ENCODE assay signal across 16 mouse cellular contexts in the genomic region with DNA sequence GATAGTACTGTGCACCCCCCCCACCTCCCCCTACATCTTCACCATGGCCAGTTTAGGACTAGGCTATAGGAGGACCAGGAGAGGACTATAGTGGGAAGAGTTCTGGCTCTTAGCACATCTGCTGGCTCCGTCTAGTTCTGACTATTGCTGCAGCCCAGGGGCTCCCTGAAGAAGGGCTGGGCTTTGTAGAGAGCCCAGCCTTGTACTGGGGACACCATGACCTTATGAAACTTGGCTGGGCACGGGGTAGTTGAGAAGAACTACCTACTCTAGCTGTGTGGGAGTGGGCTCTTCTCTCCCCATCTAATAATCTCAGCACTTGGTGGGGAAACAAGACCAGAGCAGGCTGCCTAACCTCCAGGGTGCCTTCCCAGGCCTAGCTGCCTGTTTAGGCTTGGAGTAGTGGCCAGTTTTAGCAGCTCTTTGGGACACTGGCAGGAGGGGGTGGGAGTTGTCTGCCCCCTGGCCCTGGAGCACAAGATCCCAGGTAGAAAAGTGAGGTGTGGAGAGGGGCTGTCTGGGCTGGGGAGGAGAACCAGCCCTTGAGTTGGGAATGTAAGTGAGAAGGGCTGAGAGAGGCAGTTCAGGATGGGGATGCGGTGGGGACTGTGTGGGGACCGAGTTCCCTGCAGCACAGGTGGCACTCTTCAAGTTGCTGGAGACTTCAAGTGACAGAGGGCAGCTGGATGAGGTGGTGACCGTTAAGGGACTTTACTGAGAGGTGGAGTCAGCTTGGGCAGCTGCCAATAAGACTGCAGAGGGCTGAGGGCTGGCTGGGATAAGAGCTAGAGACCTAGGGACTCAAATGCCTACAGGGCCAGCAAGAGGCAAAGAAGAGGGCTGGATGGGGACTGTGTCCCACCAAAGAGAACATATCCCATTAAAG. TPM values are rescaled to one million over a fixed set of nuclear protein-coding genes. Genes with fewer than 3 reads are reported as not detected.
DNase-seq lines count a peak whose midpoint lies in the region; ATAC-seq lines count a peak whose summit lies in the region.
"Had no signal": no experiment of that assay in that cellular context is flagged by ENCODE, and none has a peak within 500 bp of the region (broad histone marks: within the 10 kb centered on the region; RNA-seq: fewer than 3 reads in every experiment).

No protein-coding gene starts in this region.

- H3K27ac ChIP-seq in lung, embryonic 16.5 days (ENCODE audit: low read length): no peak overlapping the region
- H3K27ac ChIP-seq: limb, embryonic 13.5 days had no signal

- WGBS in lung, embryonic 16.5 days: 39% methylated on average over 5 of the region's 5 CpGs

- no peak overlapping the region for H3K4me3 ChIP-seq in lung, embryonic 16.5 days (ENCODE audit: low read length)
- H3K4me3 ChIP-seq: limb, embryonic 13.5 days had no signal

- peak; percentile 43 for ATAC-seq in lung, embryonic 16.5 days (ENCODE audit: low read depth)
- ATAC-seq in megakaryocyte-erythroid progenitor cell, adult 5-6 weeks (replicated peaks; ENCODE audit: low FRiP score, low TSS enrichment, poor library complexity, severe bottlenecking): peak; percentile 60
- ATAC-seq: forebrain, embryonic 16.5 days had no signal

- no peaks in the 10 kb centered on the region for H3K36me3 ChIP-seq in lung, embryonic 16.5 days (ENCODE audit: control insufficient read depth, insufficient read depth, low read length)

- peaks cover 3% of the 10 kb centered on the region; the same call in 1 of the 2 replicates for H3K4me1 ChIP-seq in lung, embryonic 16.5 days (replicated peaks; ENCODE audit: control insufficient read depth, insufficient read depth, low read length)
- H3K4me1 ChIP-seq: limb, embryonic 13.5 days had no signal

- peak; percentile 33 to 44 for DNase-seq in cerebellum, postnatal 14 days
- no peak for DNase-seq in cerebellum, adult 9-10 months
- no peak for DNase-seq in lung, adult 18-20 months
- DNase-seq in heart, postnatal 14 days: peak; percentile 62 to 72
- no peak for DNase-seq in spleen, postnatal 36 days (ENCODE audit: low spot score in 2 of 2)
- DNase-seq in adrenal gland, postnatal 4 days (ENCODE audit: low spot score in 2 of 2): no peak
- DNase-seq: adrenal gland, adult 2 months; B cell, adult 2 months had no signal

- H3K4me2 ChIP-seq in lung, embryonic 16.5 days (ENCODE audit: low read depth, low read length): no peak overlapping the region
- H3K4me2 ChIP-seq: limb, embryonic 13.5 days had no signal

- no peak overlapping the region for H3K9ac ChIP-seq in lung, embryonic 16.5 days (ENCODE audit: low read length)
- H3K9ac ChIP-seq: limb, embryonic 13.5 days had no signal

- H3K27me3 ChIP-seq in lung, embryonic 16.5 days (ENCODE audit: control insufficient read depth, insufficient read depth, low read depth, low read length): no peaks in the 10 kb centered on the region
- H3K27me3 ChIP-seq: limb, embryonic 13.5 days had no signal

- H3K9me3 ChIP-seq in lung, embryonic 16.5 days (ENCODE audit: control insufficient read depth, low read length): no peaks in the 10 kb centered on the region
- H3K9me3 ChIP-seq: limb, embryonic 13.5 days had no signal

- intact Hi-C loops in heart, postnatal 14 days (cut with DNase I): no loop called here

RNA-seq across cellular contexts. Expression of gene Vash1, which starts 14.2 kb away (rescaled TPM):
- 9.7 and 10.0 TPM in 2 replicates for polyA plus RNA-seq in lung, embryonic 16.5 days (2015; fragmentation: Nextera tagmentation; extraction: Ambion mirVana)
- total RNA-seq in heart, postnatal 14 days (2021): 10 to 100 TPM; 23.4 to 32.5 TPM
- 0.28 TPM in 1 of 2 replicates, not detected in the other for total RNA-seq in megakaryocyte-erythroid progenitor cell, adult 5-6 weeks (2014; fragmentation: Nextera tagmentation)
- not detected in 2 replicates for total RNA-seq in megakaryocyte-erythroid progenitor cell, adult 5-6 weeks (2017)
- 10 to 100 TPM; 22.0 to 24.4 TPM for total RNA-seq in adrenal gland, postnatal 4 days (2021)

RNA-seq across cellular contexts. Expression of gene Angel1, which starts 33.5 kb away (rescaled TPM):
- polyA plus RNA-seq in lung, embryonic 16.5 days (2015; fragmentation: Nextera tagmentation; extraction: Ambion mirVana): 11.9 and 12.4 TPM in 2 replicates
- 1 to 10 TPM; 3.8 to 4.3 TPM for total RNA-seq in heart, postnatal 14 days (2021)
- 4.3 and 7.2 TPM in 2 replicates for total RNA-seq in megakaryocyte-erythroid progenitor cell, adult 5-6 weeks (2014; fragmentation: Nextera tagmentation)
- 0.85 and 4.7 TPM in 2 replicates for total RNA-seq in megakaryocyte-erythroid progenitor cell, adult 5-6 weeks (2017)
- 1 to 10 TPM; 4.4 to 4.6 TPM for total RNA-seq in adrenal gland, postnatal 4 days (2021)

RNA-seq across cellular contexts. Expression of gene Lrrc74a, which starts 41.5 kb away (rescaled TPM):
- polyA plus RNA-seq in lung, embryonic 16.5 days (2015; fragmentation: Nextera tagmentation; extraction: Ambion mirVana): not detected in 2 replicates
- not detected for total RNA-seq in heart, postnatal 14 days (2021)
- not detected in 2 replicates for total RNA-seq in megakaryocyte-erythroid progenitor cell, adult 5-6 weeks (2014; fragmentation: Nextera tagmentation)
- not detected in 2 replicates for total RNA-seq in megakaryocyte-erythroid progenitor cell, adult 5-6 weeks (2017)
- total RNA-seq in adrenal gland, postnatal 4 days (2021): not detected
- total RNA-seq: adrenal gland, adult 2 months; granulocyte monocyte progenitor cell, adult 5-6 weeks; layer of hippocampus, adult 8-10 months had no signal
- polyA plus RNA-seq: adrenal gland, adult 2 months; embryonic facial prominence, embryonic 11.5 days; forebrain, embryonic 16.5 days; limb, embryonic 13.5 days; neural tube, embryonic 14.5 days had no signal

Comparison
In these comparisons a context has a peak if more than half of its experiments do, and no peak if none do; other contexts are left out.
1. DNase-seq: peak in cerebellum, postnatal 14 days (2 of 2) and heart, postnatal 14 days (2 of 2); none in cerebellum, adult 9-10 months (single experiment), lung, adult 18-20 months (0 of 2), spleen, postnatal 36 days (0 of 2) and adrenal gland, postnatal 4 days (0 of 2).
2. RNA of gene Vash1, which starts 14.2 kb away (total RNA-seq): 23.4 to 32.5 TPM in heart, postnatal 14 days and 22.0 to 24.4 TPM in adrenal gland, postnatal 4 days; 0.28 TPM in megakaryocyte-erythroid progenitor cell, adult 5-6 weeks; every median in the first group is over 10 times any median in the second.